Mouse (Mus musculus) CH12.LX (cell line): ENCODE results near the gene Pigk. TPM values are rescaled to one million over a fixed set of nuclear protein-coding genes. Genes with fewer than 3 reads are reported as not detected.

Experiments
- DNase-seq: peaks from one replicate; pipeline ENCODE4 v3.0.0-alpha.2; 2013; ENCODE audit errors: extremely low read depth
- H3K27ac ChIP-seq: 2 replicates; pipeline ENCODE4 v1.5.1; 2012; ENCODE audit warnings: low read depth, mild to moderate bottlenecking, control low read depth, moderate library complexity; ENCODE audit not compliant: insufficient read depth
- H3K27me3 ChIP-seq: replicated peaks from 2 replicates; pipeline ENCODE3; 2012; ENCODE audit warnings: inconsistent platforms
- H3K36me3 ChIP-seq, 2 experiments: replicated peaks in 1 of 2; 2 replicates each; pipeline versions ENCODE3 to v1.6.1; 2012; ENCODE audit warnings: inconsistent platforms in 1 of 2, low read length in 1 of 2, mild to moderate bottlenecking in 1 of 2, mixed read lengths in 1 of 2, moderate library complexity in 1 of 2; ENCODE audit not compliant: control insufficient read depth in 1 of 2, insufficient read depth in 1 of 2
- H3K4me1 ChIP-seq, 2 experiments: 2 replicates each; pipeline ENCODE4 v1.6.1; 2012; ENCODE audit warnings: inconsistent platforms in 1 of 2, moderate library complexity in 1 of 2; ENCODE audit not compliant: insufficient read depth in 2 of 2, control insufficient read depth in 1 of 2
- H3K4me2 ChIP-seq: 2 replicates; pipeline ENCODE4 v1.6.1; 2012; ENCODE audit warnings: low read depth, mild to moderate bottlenecking, control low read depth; ENCODE audit not compliant: poor library complexity, insufficient read depth, severe bottlenecking
- H3K4me3 ChIP-seq, 3 experiments: fragments of 150-350 bp in 1 of 3; sonication (generic) in 1 of 3; replicated peaks in 1 of 3; 2 replicates each; pipeline versions ENCODE3 to v1.5.1; 2011 to 2012; ENCODE audit warnings: low read depth in 2 of 3, low read length in 2 of 3, mild to moderate bottlenecking in 2 of 3, moderate library complexity in 2 of 3, control low read depth in 1 of 3, improper control_type of control experiment in 1 of 3, inconsistent platforms in 1 of 3, mixed read lengths in 1 of 3; ENCODE audit not compliant: poor library complexity in 1 of 3
- H3K79me2 ChIP-seq: replicated peaks from 2 replicates; pipeline ENCODE4 v1.6.1; 2012; ENCODE audit warnings: mild to moderate bottlenecking, moderate library complexity; ENCODE audit not compliant: control insufficient read depth, poor library complexity, insufficient read depth, severe bottlenecking; ENCODE audit errors: extremely low read depth
- H3K9ac ChIP-seq: 2 replicates; pipeline ENCODE4 v1.6.1; 2012; ENCODE audit warnings: low read depth, mild to moderate bottlenecking, control low read depth, moderate library complexity; ENCODE audit not compliant: insufficient read depth
- H3K9me3 ChIP-seq: replicated peaks from 2 replicates; pipeline ENCODE3; 2012; ENCODE audit warnings: low read length, inconsistent platforms, mixed read lengths
- CHD1 ChIP-seq: IDR thresholded peaks from 2 replicates; pipeline ENCODE4 v1.6.1; 2012; ENCODE audit warnings: low read depth, low read length, improper control_type of control experiment, inconsistent platforms
- CHD2 ChIP-seq: IDR thresholded peaks from 2 replicates; pipeline ENCODE4 v1.6.1; 2011; ENCODE audit warnings: low read length, improper control_type of control experiment
- ELF1 ChIP-seq: IDR thresholded peaks from 2 replicates; pipeline ENCODE4 v1.6.1; 2014; ENCODE audit warnings: low read depth, mild to moderate bottlenecking, inconsistent platforms, low read length, improper control_type of control experiment
- EP300 ChIP-seq: IDR thresholded peaks from 2 replicates; pipeline ENCODE4 v1.6.1; 2011; ENCODE audit warnings: low read length, improper control_type of control experiment
- ETS1 ChIP-seq: conservative IDR thresholded peaks from 2 replicates; pipeline ENCODE4 v1.6.1; 2012; ENCODE audit warnings: low read depth, mild to moderate bottlenecking, inconsistent platforms, low read length, improper control_type of control experiment, moderate library complexity
- HCFC1 ChIP-seq: IDR thresholded peaks from 2 replicates; pipeline ENCODE4 v1.6.1; 2012; ENCODE audit warnings: low read depth, mild to moderate bottlenecking, inconsistent platforms, low read length, improper control_type of control experiment
- IRF4 ChIP-seq: IDR thresholded peaks from 2 replicates; pipeline ENCODE4 v1.6.1; 2014; ENCODE audit warnings: low read depth, mild to moderate bottlenecking, inconsistent platforms, low read length, improper control_type of control experiment
- KAT2A ChIP-seq: IDR thresholded peaks from 2 replicates; pipeline ENCODE4 v1.6.1; 2012; ENCODE audit warnings: low read length, improper control_type of control experiment, inconsistent platforms; ENCODE audit not compliant: insufficient replicate concordance
- MAX ChIP-seq: IDR thresholded peaks from 2 replicates; pipeline ENCODE4 v1.6.1; 2011; ENCODE audit warnings: low read length, improper control_type of control experiment
- MAZ ChIP-seq: IDR thresholded peaks from 2 replicates; pipeline ENCODE4 v1.6.1; 2012; ENCODE audit warnings: low read depth, mild to moderate bottlenecking, inconsistent platforms, low read length, improper control_type of control experiment, moderate library complexity
- MEF2A ChIP-seq: IDR thresholded peaks from 2 replicates; pipeline ENCODE4 v1.6.1; 2014; ENCODE audit warnings: low read depth, mild to moderate bottlenecking, inconsistent platforms, low read length, improper control_type of control experiment, borderline replicate concordance
- MXI1 ChIP-seq: IDR thresholded peaks from 2 replicates; pipeline ENCODE4 v1.6.1; 2011; ENCODE audit warnings: mild to moderate bottlenecking, low read depth, low read length, improper control_type of control experiment
- NELFE ChIP-seq: IDR thresholded peaks from 2 replicates; pipeline ENCODE4 v1.6.1; 2011; ENCODE audit warnings: low read depth, low read length, improper control_type of control experiment
- NRF1 ChIP-seq: IDR thresholded peaks from 2 replicates; pipeline ENCODE4 v1.6.1; 2014; ENCODE audit warnings: low read depth, mild to moderate bottlenecking, inconsistent platforms, low read length, improper control_type of control experiment, moderate library complexity
- POLR2A ChIP-seq: IDR thresholded peaks from 2 replicates; pipeline ENCODE4 v1.6.1; 2011; ENCODE audit warnings: low read depth, mild to moderate bottlenecking, improper control_type of control experiment, low read length
- POLR2AphosphoS2 ChIP-seq: IDR thresholded peaks from 2 replicates; pipeline ENCODE4 v1.6.1; 2011; ENCODE audit warnings: low read depth, low read length, improper control_type of control experiment
- SIN3A ChIP-seq: IDR thresholded peaks from 2 replicates; pipeline ENCODE4 v1.6.1; 2012; ENCODE audit warnings: low read length, improper control_type of control experiment, inconsistent platforms
- SMC3 ChIP-seq: IDR thresholded peaks from 2 replicates; pipeline ENCODE4 v1.6.1; 2011; ENCODE audit warnings: low read depth, low read length, improper control_type of control experiment
- TBP ChIP-seq: conservative IDR thresholded peaks from 2 replicates; pipeline ENCODE4 v1.6.1; 2011; ENCODE audit warnings: low read depth, low read length, improper control_type of control experiment
- TCF12 ChIP-seq: IDR thresholded peaks from 2 replicates; pipeline ENCODE4 v1.6.1; 2014; ENCODE audit warnings: low read depth, mild to moderate bottlenecking, inconsistent platforms, low read length, improper control_type of control experiment
- UBTF ChIP-seq: IDR thresholded peaks from 2 replicates; pipeline ENCODE4 v1.6.1; 2012; ENCODE audit warnings: low read depth, mild to moderate bottlenecking, inconsistent platforms, low read length, improper control_type of control experiment, moderate library complexity
- USF1 ChIP-seq: IDR thresholded peaks from 2 replicates; pipeline ENCODE4 v1.6.1; 2014; ENCODE audit warnings: low read depth, mild to moderate bottlenecking, inconsistent platforms, low read length, improper control_type of control experiment
- ZC3H11A ChIP-seq: IDR thresholded peaks from 2 replicates; pipeline ENCODE4 v1.6.1; 2012; ENCODE audit warnings: low read depth, mild to moderate bottlenecking, inconsistent platforms, low read length, improper control_type of control experiment
- ZMIZ1 ChIP-seq: IDR thresholded peaks from 2 replicates; pipeline ENCODE4 v1.6.1; 2012; ENCODE audit warnings: low read depth, mild to moderate bottlenecking, inconsistent platforms, low read length, improper control_type of control experiment
- ZNF384 ChIP-seq: IDR thresholded peaks from 2 replicates; pipeline ENCODE4 v1.6.1; 2012; ENCODE audit warnings: low read depth, low read length, improper control_type of control experiment, inconsistent platforms
- dilution Hi-C: fragments of 300-500 bp; cut with MboI; formaldehyde crosslinking; loops from 2 replicates; pipeline ENCODE4 v1.14.3; 2020; ENCODE audit warnings: low sequenced_read_pairs; ENCODE audit not compliant: extremely low pct_unique_long_range_greater_than_20kb, extremely low pct_ligation_motif_present
- in situ Hi-C: fragments of 300-500 bp; cut with MboI; formaldehyde crosslinking; loops from 3 replicates; pipeline ENCODE4 v1.14.3; 2019; ENCODE audit warnings: low sequenced_read_pairs, low pct_ligation_motif_present, low pct_unique_long_range_greater_than_20kb, mixed read lengths
- polyA plus RNA-seq: library from polyadenylated mRNA; unstranded; fragments of >175 nt; gene quantifications from 2 replicates; pipeline ENCODE4 v1.2.1, GENCODE M21; 2012; ENCODE audit warnings: low read depth; ENCODE audit not compliant: insufficient read length
- total RNA-seq, 2 experiments: library from RNA; depleted of rRNA; stranded (reverse); fragments of 300-350 nt in 1 of 2; fragments of >200 nt in 1 of 2; gene quantifications; 2 replicates each; pipeline ENCODE4 v1.2.3; 2012 to 2014

The Pigk gene
- total RNA-seq (2012; rRNA removed), result 56.4 and 62.0 TPM in 2 replicates
- total RNA-seq (2014; rRNA removed), result 79.3 and 91.7 TPM in 2 replicates
- polyA plus RNA-seq, result 67.5 and 88.5 TPM in 2 replicates

DNA sequence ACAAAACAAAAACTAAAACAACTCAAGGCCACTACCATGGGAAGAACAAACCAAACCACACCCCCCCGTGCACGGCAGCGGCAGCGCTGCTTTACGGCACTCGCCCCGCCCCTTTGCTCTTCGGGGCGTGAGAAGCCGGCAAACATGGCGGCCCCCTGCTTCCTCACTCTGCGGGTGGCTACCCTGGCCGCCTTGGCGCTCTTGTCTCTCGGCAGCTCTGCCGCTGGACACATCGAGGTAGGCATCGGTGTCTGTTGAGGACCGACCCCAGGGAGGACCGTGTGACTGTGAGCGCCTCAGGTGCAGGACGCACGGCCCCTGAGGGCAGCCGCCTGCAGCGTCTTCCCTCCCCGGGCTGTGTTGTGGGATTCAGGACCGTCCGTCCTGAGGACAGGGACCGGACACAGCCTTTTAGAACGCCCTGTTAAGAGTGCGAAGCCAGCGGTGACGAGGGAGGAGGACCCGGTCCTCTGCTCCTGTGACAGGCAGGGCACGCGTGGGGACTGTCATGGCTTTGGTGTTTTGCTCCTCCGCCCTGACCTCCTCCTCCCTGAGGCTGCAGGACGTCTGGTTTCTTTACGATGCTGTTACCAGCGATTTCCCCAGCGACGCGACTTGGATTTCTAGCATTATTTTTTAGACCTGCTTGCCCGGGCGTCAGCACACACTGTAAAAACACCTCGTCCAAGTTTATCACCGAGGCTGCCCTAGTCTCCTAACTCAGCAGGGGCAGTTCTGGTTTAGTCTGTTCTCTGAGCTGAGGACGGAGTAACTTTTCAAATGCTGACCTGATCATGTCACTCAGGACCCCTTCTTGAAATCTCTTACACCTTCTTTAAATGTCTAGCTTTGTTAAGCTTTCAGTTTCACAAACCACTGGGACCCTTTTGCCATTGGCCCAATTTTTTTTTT is at the start of gene Pigk:
Pigk (plus strand) TSS at position 110 of the 912 bp plus-strand sequence.
- Histone ChIP-seq H3K4me2 (peak within 1 kb of the TSS; percentile 73), H3K9ac (peak within 1 kb of the TSS; percentile 88), H3K27me3 (no peaks in the 10 kb centered on the region), H3K79me2 (peaks cover 7% of the 10 kb centered on the region), H3K9me3 (no peaks in the 10 kb centered on the region), H3K4me3 (peak within 1 kb of the TSS; percentile 67 to 94 (median 87)), H3K4me1 (peaks cover 6 to 24% of the 10 kb centered on the region in 2 experiments), H3K36me3 (peaks cover 5 to 15% of the 10 kb centered on the region in 2 experiments), H3K27ac (peak within 1 kb of the TSS; percentile 8)
- dilution Hi-C loops, result no loop called here
- peak; percentile 96 for DNase-seq
- TF ChIP-seq CHD2, result no peak
- peak; percentile 96 for TF ChIP-seq MXI1
- no peak for TF ChIP-seq CHD1
- TF ChIP-seq MAX, result 0 out of 2 replicates have a peak, but pooled peaks have one; percentile 60
- no peak for TF ChIP-seq USF1
- TF ChIP-seq IRF4, result peak; percentile 38
- TF ChIP-seq ZMIZ1, result peak; percentile 93
- TF ChIP-seq ETS1, result 0 out of 2 replicates have a peak, but pooled peaks have one; percentile 12
- peak; percentile 59 for TF ChIP-seq NRF1
- peak; percentile 87 for TF ChIP-seq POLR2AphosphoS2
- TF ChIP-seq TBP, result peak; percentile 68
- no peak; the same call in 1 of the 2 replicates for TF ChIP-seq SMC3
- TF ChIP-seq ELF1, result peak; percentile 84
- TF ChIP-seq EP300, result no peak
- peak; percentile 96 for TF ChIP-seq TCF12
- TF ChIP-seq ZNF384, result peak; percentile 59
- TF ChIP-seq SIN3A, result peak; percentile 95
- TF ChIP-seq MEF2A, result peak; percentile 59
- TF ChIP-seq UBTF, result peak; percentile 66; the same call in 1 of the 2 replicates
- peak; percentile 91 for TF ChIP-seq HCFC1
- peak; percentile 95 for TF ChIP-seq NELFE
- TF ChIP-seq POLR2A, result peak; percentile 96
- no peak for TF ChIP-seq ZC3H11A
- peak; percentile 88 for TF ChIP-seq MAZ
- TF ChIP-seq KAT2A, result peak; percentile 89; the same call in 1 of the 2 replicates
- in situ Hi-C loops, result loop anchor here (10.0 kb wide), 1 partner anchor 239 kb away; no protein-coding TSS in a partner anchor
